Mouse (Mus musculus): ENCODE data around the gene Khnyn.
A peak's percentile ranks its signal among the peaks of the same experiment; 100 is the strongest.

DNA sequence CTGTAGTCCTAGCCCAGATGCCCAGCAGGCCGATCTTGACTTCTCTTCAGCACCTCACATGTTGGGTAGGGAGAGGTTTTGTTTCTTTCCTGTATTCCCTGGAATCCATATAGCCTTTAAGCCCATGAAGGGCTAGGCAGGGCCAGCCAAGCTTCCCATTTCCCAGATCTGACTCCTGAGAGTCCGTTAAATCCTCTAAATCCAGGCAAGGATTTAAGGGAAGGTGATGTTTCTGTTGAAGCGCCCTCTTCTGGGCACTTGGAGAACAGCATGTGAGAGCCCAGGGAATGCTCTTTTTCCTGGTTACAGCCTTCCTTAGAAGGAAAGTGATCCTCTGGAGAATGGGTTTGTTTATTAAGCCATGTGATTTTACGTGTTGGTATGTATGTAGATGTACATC is 17.8 kb upstream of the Khnyn start:
- TF ChIP-seq EP300 (IDR thresholded peaks at IDR 0.05; ENCODE audit: low read depth) (no peak), CTCF (IDR thresholded peaks at IDR 0.05; ENCODE audit: low read depth) (peak; percentile 80)
